Mouse (Mus musculus): Measurements from ENCODE around the gene Gm49396. TPM values are rescaled to one million over a fixed set of nuclear protein-coding genes. Genes with fewer than 3 reads are reported as not detected.

The Gm49396 gene
- polyA plus RNA-seq, 1 experiment from 2014 or later, result 7.7 TPM

DNA sequence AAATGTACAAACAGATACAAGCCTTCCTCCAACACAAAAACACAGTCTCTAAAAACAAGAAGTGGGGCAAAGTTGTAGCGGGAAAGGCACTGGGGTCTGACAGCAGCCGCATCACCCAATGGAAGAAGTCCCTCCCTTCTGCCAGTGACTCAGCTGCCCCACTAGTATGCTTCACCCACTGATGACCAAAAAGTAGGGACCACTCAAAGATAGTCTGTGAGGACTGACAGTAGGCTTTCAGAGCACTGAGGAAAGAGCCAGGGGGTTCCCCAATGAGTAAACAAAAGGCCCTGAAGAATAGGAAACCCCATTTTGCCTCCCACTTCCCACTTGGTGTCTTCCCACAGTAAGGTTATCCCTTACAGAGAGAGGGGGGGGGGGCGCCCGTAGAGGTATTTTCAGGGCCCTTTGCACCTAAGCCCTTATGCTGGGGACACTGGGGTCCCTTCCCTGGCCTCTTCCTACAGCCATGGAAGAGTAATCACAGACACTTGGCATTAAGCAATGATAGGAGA, 31.4 kb downstream of the Gm49396 start:
- 53% methylated on average over 4 of the region's 4 CpGs for WGBS

DNA sequence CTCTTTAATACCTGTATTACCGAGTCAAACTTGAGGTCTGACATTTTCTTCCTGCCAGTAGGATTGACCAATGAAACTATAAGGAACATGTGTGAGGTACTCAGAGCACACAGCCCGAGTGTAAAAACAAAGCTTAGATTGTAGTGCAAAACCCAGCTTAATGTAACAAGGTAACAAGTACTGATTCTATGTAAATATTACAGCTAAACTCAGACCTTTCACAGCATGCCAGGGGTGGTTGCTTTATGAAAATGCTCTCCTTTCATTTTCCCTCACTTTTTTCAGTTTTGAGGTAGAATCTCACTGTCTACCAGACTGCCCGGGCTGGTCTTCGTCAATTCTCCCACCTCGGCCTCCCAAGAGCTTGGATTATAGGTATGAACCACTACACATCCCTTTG, 32.9 kb downstream of the Gm49396 start:
- no peak overlapping the region for H3K4me2 ChIP-seq (ENCODE audit: low read length)
- no peaks in the 10 kb centered on the region for H3K4me1 ChIP-seq (replicated peaks; ENCODE audit: control insufficient read depth, insufficient read depth, low read length)
- no peaks in the 10 kb centered on the region for H3K36me3 ChIP-seq (ENCODE audit: control insufficient read depth, insufficient read depth, low read length)
- no peak overlapping the region for H3K9ac ChIP-seq (ENCODE audit: low read length)
- no peak for ATAC-seq (replicated peaks; ENCODE audit: low FRiP score, low TSS enrichment, low read depth)
- 77% methylated on average over 5 of the region's 5 CpGs for WGBS
- no peak overlapping the region for H3K27ac ChIP-seq (ENCODE audit: low read depth)
- H3K9me3 ChIP-seq (ENCODE audit: control insufficient read depth, low read length), result no peaks in the 10 kb centered on the region
- no peaks in the 10 kb centered on the region for H3K27me3 ChIP-seq (replicated peaks; ENCODE audit: control insufficient read depth, insufficient read depth, low read length)
- DNase-seq (ENCODE audit: low spot score), result no peak
- no peak overlapping the region for H3K4me3 ChIP-seq (ENCODE audit: low read depth, low read length)

More for the DNA sequence above, 31.4 kb downstream of the Gm49396 start:
- Histone ChIP-seq H3K36me3 (ENCODE audit: control insufficient read depth, insufficient read depth, low read length) (no peaks in the 10 kb centered on the region), H3K4me1 (replicated peaks; ENCODE audit: control insufficient read depth, insufficient read depth, low read length) (peaks cover 4% of the 10 kb centered on the region; the same call in 1 of the 2 replicates), H3K9ac (ENCODE audit: low read length) (no peak overlapping the region), H3K27ac (ENCODE audit: low read depth) (no peak overlapping the region), H3K4me2 (ENCODE audit: low read length) (no peak overlapping the region), H3K4me3 (ENCODE audit: low read depth, low read length) (no peak overlapping the region), H3K9me3 (ENCODE audit: control insufficient read depth, low read length) (no peaks in the 10 kb centered on the region), H3K27me3 (replicated peaks; ENCODE audit: control insufficient read depth, insufficient read depth, low read length) (no peaks in the 10 kb centered on the region)
- no peak for DNase-seq (ENCODE audit: low spot score)
- no peak for ATAC-seq (replicated peaks; ENCODE audit: low FRiP score, low TSS enrichment, low read depth)

DNA sequence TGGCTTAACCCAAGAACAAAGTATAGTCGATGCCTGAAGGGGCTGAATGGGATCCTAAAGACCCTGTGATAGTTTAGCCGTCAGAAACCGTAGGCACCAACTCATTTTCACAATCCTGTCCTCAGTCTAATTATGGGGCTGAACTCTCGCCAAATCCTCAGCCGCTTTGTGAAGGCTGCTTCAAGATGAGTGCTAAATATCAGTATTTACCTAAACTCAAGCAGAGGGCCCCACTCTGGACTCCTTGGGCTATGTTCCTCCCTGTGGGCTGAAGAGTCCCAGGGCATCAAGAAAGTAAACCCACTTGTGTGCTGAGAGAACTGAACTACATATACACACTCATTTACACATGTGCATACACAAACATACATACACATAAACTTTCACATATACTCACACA, 33.7 kb downstream of the Gm49396 start:
- 73% methylated on average over 5 of the region's 5 CpGs for WGBS
- Histone ChIP-seq H3K36me3 (ENCODE audit: control insufficient read depth, insufficient read depth, low read length) (no peaks in the 10 kb centered on the region), H3K4me1 (replicated peaks; ENCODE audit: control insufficient read depth, insufficient read depth, low read length) (no peaks in the 10 kb centered on the region), H3K27ac (ENCODE audit: low read depth) (no peak overlapping the region), H3K4me3 (ENCODE audit: low read depth, low read length) (no peak overlapping the region), H3K4me2 (ENCODE audit: low read length) (no peak overlapping the region), H3K27me3 (replicated peaks; ENCODE audit: control insufficient read depth, insufficient read depth, low read length) (no peaks in the 10 kb centered on the region), H3K9me3 (ENCODE audit: control insufficient read depth, low read length) (no peaks in the 10 kb centered on the region), H3K9ac (ENCODE audit: low read length) (no peak overlapping the region)
- ATAC-seq (replicated peaks; ENCODE audit: low FRiP score, low TSS enrichment, low read depth) (no peak), DNase-seq (ENCODE audit: low spot score) (no peak)

DNA sequence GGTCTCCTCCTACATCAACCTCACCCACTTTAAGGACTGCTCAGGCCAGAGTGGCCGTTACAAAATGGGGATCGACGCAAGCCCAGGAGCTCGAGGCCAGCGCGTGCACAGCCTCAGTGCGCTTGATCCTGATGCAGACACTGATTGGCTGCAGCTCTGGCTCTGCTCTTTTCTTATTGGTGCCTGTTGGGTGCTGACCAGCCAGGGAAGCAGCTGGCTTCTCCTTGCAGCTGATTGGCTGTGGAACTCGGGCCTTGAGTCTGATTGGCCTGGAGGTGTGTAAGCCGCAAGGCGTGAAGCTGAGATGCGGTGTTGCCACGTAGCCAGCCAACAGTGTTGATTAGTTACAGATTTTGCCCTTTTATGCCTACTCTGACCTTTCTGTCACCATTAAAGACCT, 35.6 kb downstream of the Gm49396 start, which contains the start of gene Zbtb32:
Gene Zbtb32, minus strand, starts transcription at position 124 of the 400 bp plus-strand sequence.
- DNase-seq (ENCODE audit: low spot score) (no peak), ATAC-seq (replicated peaks; ENCODE audit: low FRiP score, low TSS enrichment, low read depth) (no peak)
- no peaks in the 10 kb centered on the region for H3K4me1 ChIP-seq (replicated peaks; ENCODE audit: control insufficient read depth, insufficient read depth, low read length)
- H3K27me3 ChIP-seq (replicated peaks; ENCODE audit: control insufficient read depth, insufficient read depth, low read length), result no peaks in the 10 kb centered on the region
- no peaks in the 10 kb centered on the region for H3K9me3 ChIP-seq (ENCODE audit: control insufficient read depth, low read length)
- H3K36me3 ChIP-seq (ENCODE audit: control insufficient read depth, insufficient read depth, low read length), result no peaks in the 10 kb centered on the region
- no peak within 1 kb of the TSS for H3K4me3 ChIP-seq (ENCODE audit: low read depth, low read length)
- no peak within 1 kb of the TSS for H3K4me2 ChIP-seq (ENCODE audit: low read length)
- 94% methylated on average over 12 of the region's 12 CpGs for WGBS
- H3K27ac ChIP-seq (ENCODE audit: low read depth), result no peak within 1 kb of the TSS
- H3K9ac ChIP-seq (ENCODE audit: low read length), result no peak within 1 kb of the TSS

DNA sequence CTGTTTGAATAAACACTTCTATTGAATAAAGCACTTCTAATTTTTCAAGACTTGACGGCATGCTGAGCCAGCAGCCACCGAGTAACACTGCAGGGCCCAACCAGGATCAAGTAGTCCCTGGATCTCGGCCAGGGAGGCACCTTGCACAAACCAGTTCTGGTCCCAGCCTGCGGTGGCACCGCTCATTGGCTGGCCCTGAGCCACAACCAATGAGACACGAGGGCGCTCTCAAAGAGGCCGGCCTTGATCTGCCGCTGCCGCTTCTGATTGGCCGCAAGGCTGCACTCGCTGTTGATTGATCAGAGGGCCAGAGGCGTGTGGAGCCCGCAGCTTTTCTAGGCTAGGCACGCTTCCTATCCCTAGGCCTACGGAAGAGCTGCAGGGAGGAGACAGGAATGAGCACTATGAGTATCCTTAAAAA, 36.8 kb downstream of the Gm49396 start:
- ATAC-seq (replicated peaks; ENCODE audit: low FRiP score, low TSS enrichment, low read depth) (peak; percentile 94), DNase-seq (ENCODE audit: low spot score) (peak; percentile 88)
- Histone ChIP-seq H3K4me3 (ENCODE audit: low read depth, low read length) (no peak overlapping the region), H3K27me3 (replicated peaks; ENCODE audit: control insufficient read depth, insufficient read depth, low read length) (no peaks in the 10 kb centered on the region), H3K27ac (ENCODE audit: low read depth) (no peak overlapping the region), H3K9me3 (ENCODE audit: control insufficient read depth, low read length) (no peaks in the 10 kb centered on the region), H3K4me1 (replicated peaks; ENCODE audit: control insufficient read depth, insufficient read depth, low read length) (no peaks in the 10 kb centered on the region), H3K4me2 (ENCODE audit: low read length) (no peak overlapping the region), H3K36me3 (ENCODE audit: control insufficient read depth, insufficient read depth, low read length) (no peaks in the 10 kb centered on the region), H3K9ac (ENCODE audit: low read length) (no peak overlapping the region)
- WGBS, result 1% methylated on average over 16 of the region's 16 CpGs

DNA sequence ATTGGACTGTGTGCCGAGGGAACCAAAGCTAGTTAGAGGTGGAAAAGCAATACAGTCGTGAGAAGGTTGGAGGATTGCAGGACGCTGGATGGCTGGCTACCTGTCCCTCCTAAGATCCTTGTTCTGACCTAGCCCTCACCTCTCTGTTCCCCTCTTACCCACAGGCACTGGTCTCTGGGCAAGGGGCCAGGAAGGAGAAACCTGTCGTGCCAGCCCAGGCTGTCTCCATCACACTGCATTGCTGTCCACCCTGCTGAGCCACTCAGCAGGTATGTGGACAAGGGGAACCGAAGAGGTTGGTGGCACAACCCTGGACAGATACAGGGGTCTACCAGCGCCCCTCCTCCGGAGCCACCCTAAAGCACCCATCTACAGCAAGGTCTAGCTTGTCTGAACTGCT, 37.5 kb downstream of the Gm49396 start:
- no peaks in the 10 kb centered on the region for H3K4me1 ChIP-seq (replicated peaks; ENCODE audit: control insufficient read depth, insufficient read depth, low read length)
- WGBS, result 65% methylated on average over 7 of the region's 7 CpGs
- no peak overlapping the region for H3K4me3 ChIP-seq (ENCODE audit: low read depth, low read length)
- no peaks in the 10 kb centered on the region for H3K9me3 ChIP-seq (ENCODE audit: control insufficient read depth, low read length)
- H3K4me2 ChIP-seq (ENCODE audit: low read length), result no peak overlapping the region
- H3K9ac ChIP-seq (ENCODE audit: low read length), result no peak overlapping the region
- H3K27ac ChIP-seq (ENCODE audit: low read depth), result no peak overlapping the region
- H3K36me3 ChIP-seq (ENCODE audit: control insufficient read depth, insufficient read depth, low read length), result no peaks in the 10 kb centered on the region
- no peak for DNase-seq (ENCODE audit: low spot score)
- no peak for ATAC-seq (replicated peaks; ENCODE audit: low FRiP score, low TSS enrichment, low read depth)
- no peaks in the 10 kb centered on the region for H3K27me3 ChIP-seq (replicated peaks; ENCODE audit: control insufficient read depth, insufficient read depth, low read length)

DNA sequence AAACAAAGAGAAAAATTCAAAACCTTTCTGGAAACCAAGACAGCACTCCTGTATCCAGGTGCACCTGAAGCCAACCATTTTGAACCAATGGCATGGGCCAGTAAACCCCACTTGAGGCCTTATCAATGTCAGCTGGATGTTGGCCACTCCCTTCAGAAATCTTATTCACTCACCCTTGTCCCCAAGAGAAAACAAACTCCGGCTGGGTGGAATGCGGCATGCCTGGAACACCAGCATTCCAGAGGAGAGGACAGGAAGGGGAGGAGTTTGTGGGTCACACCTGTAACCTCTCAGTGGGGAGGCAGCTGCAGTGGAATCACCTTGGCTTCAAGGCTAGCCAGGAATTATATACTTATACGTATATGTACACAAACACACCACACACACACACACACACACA, 39.4 kb downstream of the Gm49396 start:
- H3K4me2 ChIP-seq (ENCODE audit: low read length), result no peak overlapping the region
- H3K27me3 ChIP-seq (replicated peaks; ENCODE audit: control insufficient read depth, insufficient read depth, low read length), result no peaks in the 10 kb centered on the region
- no peaks in the 10 kb centered on the region for H3K4me1 ChIP-seq (replicated peaks; ENCODE audit: control insufficient read depth, insufficient read depth, low read length)
- H3K36me3 ChIP-seq (ENCODE audit: control insufficient read depth, insufficient read depth, low read length), result no peaks in the 10 kb centered on the region
- H3K9me3 ChIP-seq (ENCODE audit: control insufficient read depth, low read length), result no peaks in the 10 kb centered on the region
- peak; percentile 69 for DNase-seq (ENCODE audit: low spot score)
- H3K27ac ChIP-seq (ENCODE audit: low read depth), result no peak overlapping the region
- no peak overlapping the region for H3K4me3 ChIP-seq (ENCODE audit: low read depth, low read length)
- no peak overlapping the region for H3K9ac ChIP-seq (ENCODE audit: low read length)
- 20% methylated on average over 3 of the region's 3 CpGs for WGBS
- ATAC-seq (replicated peaks; ENCODE audit: low FRiP score, low TSS enrichment, low read depth), result peak; percentile 51; the same call in 1 of the 2 replicates

DNA sequence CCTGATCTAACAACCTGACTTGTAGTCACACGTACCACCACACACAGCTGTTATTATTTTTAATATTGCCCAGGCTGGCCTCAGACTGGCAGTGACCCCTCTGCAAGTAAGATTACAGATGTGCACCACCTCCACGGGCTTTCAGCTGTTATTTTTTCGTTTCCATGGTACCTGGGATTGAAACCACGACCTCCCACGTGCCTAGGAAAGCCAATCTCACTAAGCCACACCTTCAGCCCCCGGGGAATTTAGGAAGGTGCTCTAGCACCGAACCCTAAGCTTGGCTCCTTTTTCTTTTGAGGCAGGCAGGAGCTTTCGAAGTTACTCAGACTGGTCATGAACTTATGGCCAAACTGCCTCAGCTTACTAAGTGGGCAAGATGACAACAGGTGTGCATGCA, 41.3 kb downstream of the Gm49396 start:
- 53% methylated on average over 8 of the region's 8 CpGs for WGBS

DNA sequence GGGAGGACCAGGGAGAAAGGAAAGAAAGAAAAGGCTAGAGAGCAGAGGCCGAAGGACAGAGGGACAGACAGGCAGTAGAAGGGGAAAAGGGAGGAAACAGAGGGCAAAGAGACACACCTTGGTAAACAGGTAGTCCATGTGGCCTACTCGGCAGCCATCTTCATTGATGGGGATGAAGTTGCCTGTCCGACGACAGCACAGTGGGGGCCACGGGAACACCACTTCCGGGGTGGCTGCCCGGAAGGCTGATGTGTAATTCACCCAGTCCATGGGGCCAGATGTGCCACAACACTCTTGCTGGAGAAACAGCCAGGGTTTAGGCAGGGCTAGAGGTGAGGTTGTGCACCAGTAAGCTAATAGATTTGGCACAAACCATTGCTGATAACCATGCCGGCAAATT, 41.8 kb downstream of the Gm49396 start:
- H3K9ac ChIP-seq (ENCODE audit: low read length), result no peak overlapping the region
- no peaks in the 10 kb centered on the region for H3K9me3 ChIP-seq (ENCODE audit: control insufficient read depth, low read length)
- no peak overlapping the region for H3K4me3 ChIP-seq (ENCODE audit: low read depth, low read length)
- ATAC-seq (replicated peaks; ENCODE audit: low FRiP score, low TSS enrichment, low read depth) (no peak), DNase-seq (ENCODE audit: low spot score) (no peak)
- no peak overlapping the region for H3K4me2 ChIP-seq (ENCODE audit: low read length)
- WGBS, result 87% methylated on average over 8 of the region's 8 CpGs
- H3K27ac ChIP-seq (ENCODE audit: low read depth), result no peak overlapping the region
- H3K4me1 ChIP-seq (replicated peaks; ENCODE audit: control insufficient read depth, insufficient read depth, low read length), result no peaks in the 10 kb centered on the region
- H3K27me3 ChIP-seq (replicated peaks; ENCODE audit: control insufficient read depth, insufficient read depth, low read length), result no peaks in the 10 kb centered on the region
- H3K36me3 ChIP-seq (ENCODE audit: control insufficient read depth, insufficient read depth, low read length), result no peaks in the 10 kb centered on the region

More for the DNA sequence above, 41.3 kb downstream of the Gm49396 start:
- H3K4me1 ChIP-seq (replicated peaks; ENCODE audit: control insufficient read depth, insufficient read depth, low read length), result no peaks in the 10 kb centered on the region
- H3K27ac ChIP-seq (ENCODE audit: low read depth), result no peak overlapping the region
- ATAC-seq (replicated peaks; ENCODE audit: low FRiP score, low TSS enrichment, low read depth), result no peak
- no peaks in the 10 kb centered on the region for H3K27me3 ChIP-seq (replicated peaks; ENCODE audit: control insufficient read depth, insufficient read depth, low read length)
- no peaks in the 10 kb centered on the region for H3K36me3 ChIP-seq (ENCODE audit: control insufficient read depth, insufficient read depth, low read length)
- H3K4me2 ChIP-seq (ENCODE audit: low read length), result no peak overlapping the region
- no peak overlapping the region for H3K4me3 ChIP-seq (ENCODE audit: low read depth, low read length)
- H3K9ac ChIP-seq (ENCODE audit: low read length), result no peak overlapping the region
- H3K9me3 ChIP-seq (ENCODE audit: control insufficient read depth, low read length), result no peaks in the 10 kb centered on the region
- DNase-seq (ENCODE audit: low spot score), result no peak
